Mouse (Mus musculus): Measurements from ENCODE around the gene Gm14597. TPM values are rescaled to one million over a fixed set of nuclear protein-coding genes. Genes with fewer than 3 reads are reported as not detected.
A peak's percentile ranks its signal among the peaks of the same experiment; 100 is the strongest.
"Not testable (repeated sequence)": the region's sequence is repeated elsewhere in the genome, so short reads cannot be mapped to it uniquely, and the experiment has no call there.

Gm14597 gene
- polyA plus RNA-seq, 1 experiment from 2014 or later: not detected

DNA sequence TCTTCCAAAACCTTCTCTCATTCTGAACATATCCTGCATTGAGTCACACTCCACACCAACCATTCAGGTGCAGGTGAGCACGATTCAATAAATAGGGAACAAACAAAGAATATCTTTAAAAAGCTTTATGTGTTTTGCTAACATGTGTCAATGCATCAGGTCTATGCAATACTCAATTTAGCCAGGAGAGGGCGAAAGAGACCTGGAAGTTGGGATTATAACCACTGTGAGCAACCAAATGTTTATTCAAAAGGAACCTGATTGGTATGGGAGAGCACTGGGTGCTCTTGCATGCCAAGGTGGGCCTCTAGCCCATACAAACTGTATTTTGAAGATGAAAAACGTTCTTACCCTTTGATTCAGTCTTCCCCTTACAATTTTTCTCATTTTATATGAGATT lies 1.8 kb upstream of the Gm14597 start:
- Histone ChIP-seq H3K36me3 (ENCODE audit: insufficient read depth) (no peaks in the 10 kb centered on the region), H3K4me3 (ENCODE audit: low read depth, low read length) (no peak overlapping the region), H3K27me3 (ENCODE audit: insufficient read depth, low read length) (no peaks in the 10 kb centered on the region), H3K4me1 (ENCODE audit: insufficient read depth) (no peaks in the 10 kb centered on the region), H3K4me2 (no peak overlapping the region), H3K27ac (ENCODE audit: low read depth) (no peak overlapping the region), H3K9ac (no peak overlapping the region), H3K9me3 (ENCODE audit: low read depth, low read length) (no peaks in the 10 kb centered on the region)
- ATAC-seq (ENCODE audit: insufficient read depth) (no peak), DNase-seq (peak; percentile 87)
- peak; percentile 70 for TF ChIP-seq CTCF (IDR thresholded peaks at IDR 0.05; ENCODE audit: low read depth)
- 4% methylated on average over 3 of the region's 3 CpGs for WGBS

DNA sequence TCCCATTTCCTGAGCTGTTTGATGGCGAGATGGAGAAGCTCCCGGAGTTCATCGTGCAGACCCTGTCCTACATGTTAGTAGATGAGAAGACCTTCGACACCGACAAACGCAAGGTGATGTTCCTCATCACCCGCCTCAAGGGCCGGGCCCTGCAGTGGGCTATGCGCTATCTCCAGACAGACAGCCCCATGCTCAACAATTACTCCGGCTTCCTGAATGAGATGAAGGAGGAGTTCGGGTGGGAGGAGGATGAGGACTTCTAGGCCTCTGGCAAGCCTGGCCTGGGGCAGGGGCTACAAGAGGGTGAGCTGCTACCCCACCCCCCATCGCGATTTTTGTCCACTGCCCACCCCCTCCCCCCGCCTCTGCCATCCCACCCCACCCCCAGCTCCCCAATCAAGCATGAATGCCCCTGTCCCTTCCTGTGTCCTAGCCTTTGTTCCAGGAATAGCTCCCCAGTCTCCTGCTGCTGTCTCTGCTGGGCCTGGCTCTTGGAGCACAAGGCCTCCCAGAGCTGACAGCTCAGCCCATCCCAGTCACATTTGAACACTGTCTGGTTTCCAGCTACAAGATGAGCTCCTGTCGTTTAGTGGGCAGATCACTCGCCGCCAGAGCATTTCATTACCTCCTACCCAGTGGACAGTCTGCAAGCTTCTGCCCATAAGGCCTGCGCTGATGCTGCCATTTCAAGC lies 511 bp downstream of the Gm14597 start:
- ATAC-seq (ENCODE audit: insufficient read depth): peak; percentile 59
- Histone ChIP-seq H3K9ac (peak overlapping the region; percentile 52), H3K27ac (ENCODE audit: low read depth) (no peak overlapping the region), H3K4me3 (ENCODE audit: low read depth, low read length) (peak overlapping the region; percentile 41), H3K9me3 (ENCODE audit: low read depth, low read length) (no peaks in the 10 kb centered on the region), H3K27me3 (ENCODE audit: insufficient read depth, low read length) (no peaks in the 10 kb centered on the region), H3K4me2 (peak overlapping the region; percentile 61), H3K36me3 (ENCODE audit: insufficient read depth) (no peaks in the 10 kb centered on the region), H3K4me1 (ENCODE audit: insufficient read depth) (no peaks in the 10 kb centered on the region)
- WGBS: 27% methylated on average over 18 of the region's 18 CpGs
- no peak for TF ChIP-seq CTCF (IDR thresholded peaks at IDR 0.05; ENCODE audit: low read depth)
- peak; percentile 0 for DNase-seq

DNA sequence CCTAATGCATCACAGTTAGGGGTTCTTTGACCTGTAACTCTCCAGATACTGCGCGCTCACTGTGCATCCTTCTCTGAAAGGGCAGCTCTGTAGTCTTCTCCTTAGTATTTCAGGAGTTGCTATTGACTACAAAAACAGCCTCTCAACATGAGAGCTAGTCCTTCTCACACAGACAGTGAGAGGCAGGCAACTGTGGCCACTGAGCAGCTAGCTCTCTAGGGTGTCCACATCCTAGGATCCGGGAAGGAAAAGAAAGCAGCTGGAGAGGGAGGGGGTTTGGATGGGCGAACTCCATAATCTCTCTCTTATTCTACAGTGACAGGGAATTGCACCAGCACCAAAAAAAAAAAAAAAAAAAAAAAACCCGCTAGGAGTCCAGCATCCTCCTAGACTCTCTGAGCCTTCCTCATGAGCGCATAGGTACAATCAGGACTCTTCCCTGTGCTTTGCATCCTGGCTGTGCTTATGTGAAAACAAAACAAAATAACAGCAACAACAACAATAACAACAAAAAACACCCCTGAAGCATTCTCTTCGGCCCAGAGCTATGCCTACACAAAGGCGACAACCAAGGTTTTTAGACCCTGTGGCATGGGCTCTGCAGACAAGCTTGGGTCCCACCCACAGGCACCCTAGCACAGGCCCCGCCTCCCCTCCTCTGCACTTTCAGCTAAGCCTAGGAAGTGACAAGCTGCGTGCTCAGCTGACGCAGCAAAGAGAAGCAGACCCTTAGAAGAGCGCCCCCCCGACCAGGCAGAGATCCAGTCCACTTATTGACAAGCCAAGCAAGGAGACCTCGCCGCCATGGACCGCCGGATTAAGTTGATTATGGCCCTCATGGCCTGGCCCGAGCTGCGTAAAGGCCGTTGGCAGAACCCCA lies 1.3 kb downstream of the Gm14597 start, which contains the start of gene Rtl8c:
Rtl8c (plus strand) TSS at position 791 of the 880 bp plus-strand sequence.
- H3K9ac ChIP-seq: peak within 1 kb of the TSS; percentile 52
- DNase-seq (peak; percentile 82), ATAC-seq (ENCODE audit: insufficient read depth) (peak; percentile 94)
- H3K4me1 ChIP-seq (ENCODE audit: insufficient read depth): no peaks in the 10 kb centered on the region
- peak within 1 kb of the TSS; percentile 41 for H3K4me3 ChIP-seq (ENCODE audit: low read depth, low read length)
- peak within 1 kb of the TSS; percentile 61 for H3K4me2 ChIP-seq
- no peaks in the 10 kb centered on the region for H3K36me3 ChIP-seq (ENCODE audit: insufficient read depth)
- H3K27ac ChIP-seq (ENCODE audit: low read depth): no peak within 1 kb of the TSS
- no peaks in the 10 kb centered on the region for H3K9me3 ChIP-seq (ENCODE audit: low read depth, low read length)
- WGBS: 21% methylated on average over 19 of the region's 20 CpGs
- peak; percentile 23; the same call in 1 of the 2 replicates for TF ChIP-seq CTCF (IDR thresholded peaks at IDR 0.05; ENCODE audit: low read depth)
- H3K27me3 ChIP-seq (ENCODE audit: insufficient read depth, low read length): no peaks in the 10 kb centered on the region

DNA sequence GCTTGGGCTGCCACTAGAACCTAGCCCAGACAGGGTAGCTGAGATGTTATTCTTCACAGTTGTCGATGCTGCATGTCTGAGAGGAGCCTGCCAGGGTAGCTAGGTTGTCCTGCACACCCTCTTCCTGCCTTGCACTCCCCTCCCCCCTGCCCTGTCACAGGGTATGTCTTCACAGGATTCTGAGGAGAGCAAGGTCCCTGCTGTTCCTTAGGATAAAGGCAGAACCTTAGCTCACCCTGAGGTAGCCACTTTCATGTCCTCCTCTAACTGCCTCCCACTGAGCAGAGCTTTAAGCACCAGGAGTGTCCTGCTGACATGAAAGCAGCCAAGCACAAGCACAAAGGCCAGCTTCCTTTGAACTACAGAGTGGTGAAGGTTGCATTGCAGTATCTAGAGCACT lies 2.6 kb downstream of the Gm14597 start:
- WGBS: 33% methylated on average over 1 of the region's 1 CpGs
- not testable (repeated sequence) for H3K4me3 ChIP-seq (ENCODE audit: low read depth, low read length); H3K27me3 ChIP-seq (ENCODE audit: insufficient read depth, low read length); H3K9ac ChIP-seq; H3K4me2 ChIP-seq; H3K27ac ChIP-seq (ENCODE audit: low read depth); H3K4me1 ChIP-seq (ENCODE audit: insufficient read depth); DNase-seq; ATAC-seq (ENCODE audit: insufficient read depth); H3K36me3 ChIP-seq (ENCODE audit: insufficient read depth); H3K9me3 ChIP-seq (ENCODE audit: low read depth, low read length)

DNA sequence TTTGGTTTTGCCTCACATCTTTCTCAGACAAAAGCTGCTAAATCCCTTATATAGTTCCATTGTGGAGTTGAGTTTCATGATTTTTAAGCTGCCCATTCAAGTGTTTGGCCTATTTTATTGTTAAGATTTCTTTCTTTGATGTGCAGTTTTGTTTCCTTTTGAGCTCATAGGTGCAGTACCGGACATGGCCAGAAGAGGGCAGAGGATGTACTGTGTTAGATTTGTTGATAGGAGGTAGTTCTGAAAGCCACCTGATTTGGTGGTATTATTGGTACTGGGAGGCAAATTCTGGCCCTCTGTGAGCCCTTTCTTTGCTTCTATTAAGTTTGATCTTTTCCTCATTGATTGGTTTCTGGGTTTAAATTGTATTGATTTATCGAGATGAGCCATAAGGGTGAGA lies 8.8 kb downstream of the Gm14597 start:
- not testable (repeated sequence) for ATAC-seq (ENCODE audit: insufficient read depth); H3K36me3 ChIP-seq (ENCODE audit: insufficient read depth); H3K9me3 ChIP-seq (ENCODE audit: low read depth, low read length); DNase-seq; H3K27me3 ChIP-seq (ENCODE audit: insufficient read depth, low read length); H3K27ac ChIP-seq (ENCODE audit: low read depth); H3K4me1 ChIP-seq (ENCODE audit: insufficient read depth); H3K4me2 ChIP-seq; H3K9ac ChIP-seq; H3K4me3 ChIP-seq (ENCODE audit: low read depth, low read length)
- 0% methylated on average over 1 of the region's 2 CpGs for WGBS
- TF ChIP-seq CTCF (IDR thresholded peaks at IDR 0.05; ENCODE audit: low read depth): peak; percentile 48; the same call in 1 of the 2 replicates

DNA sequence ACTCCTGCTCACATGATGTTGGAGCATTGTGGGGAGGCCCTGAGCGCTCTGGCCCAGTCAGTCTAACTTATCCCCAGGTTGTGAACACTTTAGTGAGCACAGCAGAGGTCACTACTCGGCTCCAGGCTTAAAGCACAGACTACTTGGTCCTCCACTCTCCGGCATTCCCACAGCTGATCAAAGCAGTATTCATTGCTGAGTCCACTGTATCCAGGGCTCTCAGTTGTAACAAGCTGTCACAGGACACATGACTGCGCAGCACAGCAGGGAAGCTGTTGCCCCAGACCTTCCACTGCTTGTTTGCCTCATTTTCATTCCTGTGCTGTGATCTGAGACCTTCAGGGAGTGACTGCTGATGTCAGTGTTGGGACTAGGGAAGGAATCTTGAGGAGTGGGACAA lies 25.4 kb downstream of the Gm14597 start:
- H3K27me3 ChIP-seq (ENCODE audit: insufficient read depth, low read length); H3K27ac ChIP-seq (ENCODE audit: low read depth); DNase-seq; H3K4me2 ChIP-seq; H3K36me3 ChIP-seq (ENCODE audit: insufficient read depth); H3K9me3 ChIP-seq (ENCODE audit: low read depth, low read length); H3K4me1 ChIP-seq (ENCODE audit: insufficient read depth); H3K4me3 ChIP-seq (ENCODE audit: low read depth, low read length); H3K9ac ChIP-seq; ATAC-seq (ENCODE audit: insufficient read depth): not testable (repeated sequence)
- WGBS: 67% methylated on average over 2 of the region's 4 CpGs

DNA sequence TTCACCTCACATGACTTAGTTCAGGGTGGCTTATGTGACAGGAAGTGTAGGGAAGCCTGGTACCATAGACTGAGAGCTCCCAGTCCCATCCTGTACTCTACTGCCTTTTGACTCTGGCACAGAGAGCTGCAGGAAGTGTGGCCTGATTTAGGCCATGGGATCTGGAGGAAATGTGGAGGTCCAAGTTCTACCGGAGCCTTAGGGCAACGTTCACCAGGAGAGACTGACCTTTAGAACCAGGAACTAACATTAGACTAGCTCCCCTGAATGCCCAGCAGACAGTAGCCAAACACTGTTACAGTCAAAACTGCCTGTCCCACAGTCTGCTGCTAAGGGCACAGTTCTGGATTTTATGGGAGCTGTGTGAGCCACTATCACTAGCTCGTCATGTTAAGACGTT lies 27.4 kb downstream of the Gm14597 start:
- H3K27ac ChIP-seq (ENCODE audit: low read depth); H3K36me3 ChIP-seq (ENCODE audit: insufficient read depth); H3K9me3 ChIP-seq (ENCODE audit: low read depth, low read length); H3K4me1 ChIP-seq (ENCODE audit: insufficient read depth); H3K4me3 ChIP-seq (ENCODE audit: low read depth, low read length); DNase-seq; H3K27me3 ChIP-seq (ENCODE audit: insufficient read depth, low read length); ATAC-seq (ENCODE audit: insufficient read depth); H3K9ac ChIP-seq; H3K4me2 ChIP-seq: not testable (repeated sequence)
- WGBS: 73% methylated on average over 2 of the region's 4 CpGs
